Mouse (Mus musculus): ENCODE results near the gene 5730522E02Rik. TPM values are rescaled to one million over a fixed set of nuclear protein-coding genes. Genes with fewer than 3 reads are reported as not detected.

The 5730522E02Rik gene
- polyA plus RNA-seq, 1 experiment from 2014 or later: 1.1 TPM

- H3K4me1 ChIP-seq (replicated peaks): no peaks in the 10 kb centered on the region
- no peak for ATAC-seq (ENCODE audit: insufficient number of reproducible peaks, low FRiP score)
- H3K36me3 ChIP-seq: no peaks in the 10 kb centered on the region
- H3K4me2 ChIP-seq: no peak overlapping the region
- no peak overlapping the region for H3K4me3 ChIP-seq
- H3K9me3 ChIP-seq (replicated peaks): no peaks in the 10 kb centered on the region
- H3K27me3 ChIP-seq (replicated peaks): no peaks in the 10 kb centered on the region
- 71% methylated on average over 4 of the region's 4 CpGs for WGBS
- no peak overlapping the region for H3K9ac ChIP-seq
- no peak overlapping the region for H3K27ac ChIP-seq (ENCODE audit: poor library complexity, severe bottlenecking)
Observed at GRCm38 (mm10) chr11:25997469-25997868, 213.1 kb downstream of the 5730522E02Rik start.

GRCm38 (mm10) chr11:25994128-25994527 lies 216.4 kb downstream of the 5730522E02Rik start:
- Histone ChIP-seq H3K27me3 (replicated peaks) (no peaks in the 10 kb centered on the region), H3K4me3 (no peak overlapping the region), H3K36me3 (no peaks in the 10 kb centered on the region), H3K9ac (no peak overlapping the region), H3K9me3 (replicated peaks) (no peaks in the 10 kb centered on the region), H3K27ac (ENCODE audit: poor library complexity, severe bottlenecking) (no peak overlapping the region), H3K4me1 (replicated peaks) (no peaks in the 10 kb centered on the region), H3K4me2 (no peak overlapping the region)
- 30% methylated on average over 2 of the region's 2 CpGs for WGBS
- ATAC-seq (ENCODE audit: insufficient number of reproducible peaks, low FRiP score): no peak

GRCm38 (mm10) chr11:25992216-25992615 lies 218.3 kb downstream of the 5730522E02Rik start:
- no peak overlapping the region for H3K9ac ChIP-seq
- H3K4me2 ChIP-seq: no peak overlapping the region
- H3K4me3 ChIP-seq: no peak overlapping the region
- no peaks in the 10 kb centered on the region for H3K36me3 ChIP-seq
- ATAC-seq (ENCODE audit: insufficient number of reproducible peaks, low FRiP score): no peak
- H3K4me1 ChIP-seq (replicated peaks): no peaks in the 10 kb centered on the region
- no peaks in the 10 kb centered on the region for H3K9me3 ChIP-seq (replicated peaks)
- WGBS: 74% methylated on average over 1 of the region's 1 CpGs
- H3K27me3 ChIP-seq (replicated peaks): no peaks in the 10 kb centered on the region
- H3K27ac ChIP-seq (ENCODE audit: poor library complexity, severe bottlenecking): no peak overlapping the region

GRCm38 (mm10) chr11:25978736-25979276 lies 231.8 kb downstream of the 5730522E02Rik start:
- Histone ChIP-seq H3K9me3 (replicated peaks) (no peaks in the 10 kb centered on the region), H3K4me1 (replicated peaks) (no peaks in the 10 kb centered on the region), H3K4me2 (no peak overlapping the region), H3K27me3 (replicated peaks) (no peaks in the 10 kb centered on the region), H3K36me3 (no peaks in the 10 kb centered on the region), H3K4me3 (no peak overlapping the region), H3K27ac (ENCODE audit: poor library complexity, severe bottlenecking) (no peak overlapping the region), H3K9ac (no peak overlapping the region)
- 72% methylated on average over 5 of the region's 5 CpGs for WGBS
- no peak for ATAC-seq (ENCODE audit: insufficient number of reproducible peaks, low FRiP score)

GRCm38 (mm10) chr11:25941504-25941903 lies 269.1 kb downstream of the 5730522E02Rik start:
- Histone ChIP-seq H3K9me3 (replicated peaks) (no peaks in the 10 kb centered on the region), H3K4me1 (replicated peaks) (no peaks in the 10 kb centered on the region), H3K27me3 (replicated peaks) (no peaks in the 10 kb centered on the region), H3K27ac (ENCODE audit: poor library complexity, severe bottlenecking) (no peak overlapping the region), H3K36me3 (no peaks in the 10 kb centered on the region), H3K4me3 (no peak overlapping the region), H3K9ac (no peak overlapping the region), H3K4me2 (no peak overlapping the region)
- ATAC-seq (ENCODE audit: insufficient number of reproducible peaks, low FRiP score): no peak
- WGBS: 77% methylated on average over 5 of the region's 5 CpGs

GRCm38 (mm10) chr11:25940716-25941294 lies 269.8 kb downstream of the 5730522E02Rik start:
- Histone ChIP-seq H3K4me1 (replicated peaks) (no peaks in the 10 kb centered on the region), H3K9ac (no peak overlapping the region), H3K9me3 (replicated peaks) (no peaks in the 10 kb centered on the region), H3K27ac (ENCODE audit: poor library complexity, severe bottlenecking) (no peak overlapping the region), H3K36me3 (no peaks in the 10 kb centered on the region), H3K4me3 (no peak overlapping the region), H3K27me3 (replicated peaks) (no peaks in the 10 kb centered on the region), H3K4me2 (no peak overlapping the region)
- ATAC-seq (ENCODE audit: insufficient number of reproducible peaks, low FRiP score): no peak
- WGBS: 71% methylated on average over 4 of the region's 4 CpGs

GRCm38 (mm10) chr11:25926267-25926666 lies 284.3 kb downstream of the 5730522E02Rik start:
- Histone ChIP-seq H3K4me3 (no peak overlapping the region), H3K27ac (ENCODE audit: poor library complexity, severe bottlenecking) (no peak overlapping the region), H3K27me3 (replicated peaks) (no peaks in the 10 kb centered on the region), H3K36me3 (no peaks in the 10 kb centered on the region), H3K4me1 (replicated peaks) (no peaks in the 10 kb centered on the region), H3K9me3 (replicated peaks) (no peaks in the 10 kb centered on the region), H3K4me2 (no peak overlapping the region), H3K9ac (no peak overlapping the region)
- WGBS: 81% methylated on average over 2 of the region's 2 CpGs
- no peak for ATAC-seq (ENCODE audit: insufficient number of reproducible peaks, low FRiP score)

GRCm38 (mm10) chr11:25902321-25902720 lies 308.2 kb downstream of the 5730522E02Rik start:
- H3K4me3 ChIP-seq: no peak overlapping the region
- H3K36me3 ChIP-seq: no peaks in the 10 kb centered on the region
- no peaks in the 10 kb centered on the region for H3K9me3 ChIP-seq (replicated peaks)
- no peak for ATAC-seq (ENCODE audit: insufficient number of reproducible peaks, low FRiP score)
- no peak overlapping the region for H3K27ac ChIP-seq (ENCODE audit: poor library complexity, severe bottlenecking)
- 70% methylated on average over 2 of the region's 2 CpGs for WGBS
- H3K4me1 ChIP-seq (replicated peaks): no peaks in the 10 kb centered on the region
- H3K27me3 ChIP-seq (replicated peaks): no peaks in the 10 kb centered on the region
- no peak overlapping the region for H3K4me2 ChIP-seq
- H3K9ac ChIP-seq: no peak overlapping the region

GRCm38 (mm10) chr11:25901666-25902065 lies 308.9 kb downstream of the 5730522E02Rik start:
- WGBS: 27% methylated on average over 2 of the region's 2 CpGs

GRCm38 (mm10) chr11:25893906-25894305 lies 316.7 kb downstream of the 5730522E02Rik start:
- no peak overlapping the region for H3K4me3 ChIP-seq
- no peaks in the 10 kb centered on the region for H3K27me3 ChIP-seq (replicated peaks)
- no peak for ATAC-seq (ENCODE audit: insufficient number of reproducible peaks, low FRiP score)
- no peak overlapping the region for H3K27ac ChIP-seq (ENCODE audit: poor library complexity, severe bottlenecking)
- no peaks in the 10 kb centered on the region for H3K36me3 ChIP-seq
- no peaks in the 10 kb centered on the region for H3K4me1 ChIP-seq (replicated peaks)
- no peak overlapping the region for H3K4me2 ChIP-seq
- no peak overlapping the region for H3K9ac ChIP-seq
- WGBS: 78% methylated on average over 3 of the region's 3 CpGs
- no peaks in the 10 kb centered on the region for H3K9me3 ChIP-seq (replicated peaks)

More at GRCm38 (mm10) chr11:25901666-25902065, 308.9 kb downstream of the 5730522E02Rik start:
- Histone ChIP-seq H3K27ac (ENCODE audit: poor library complexity, severe bottlenecking) (no peak overlapping the region), H3K4me1 (replicated peaks) (no peaks in the 10 kb centered on the region), H3K9ac (no peak overlapping the region), H3K4me2 (no peak overlapping the region), H3K9me3 (replicated peaks) (no peaks in the 10 kb centered on the region), H3K4me3 (no peak overlapping the region), H3K36me3 (no peaks in the 10 kb centered on the region), H3K27me3 (replicated peaks) (no peaks in the 10 kb centered on the region)
- no peak for ATAC-seq (ENCODE audit: insufficient number of reproducible peaks, low FRiP score)

- Histone ChIP-seq H3K27ac (ENCODE audit: poor library complexity, severe bottlenecking) (no peak overlapping the region), H3K4me2 (no peak overlapping the region), H3K4me1 (replicated peaks) (no peaks in the 10 kb centered on the region), H3K9me3 (replicated peaks) (no peaks in the 10 kb centered on the region), H3K36me3 (no peaks in the 10 kb centered on the region), H3K4me3 (no peak overlapping the region), H3K27me3 (replicated peaks) (no peaks in the 10 kb centered on the region), H3K9ac (no peak overlapping the region)
- no peak for ATAC-seq (ENCODE audit: insufficient number of reproducible peaks, low FRiP score)
Observed at GRCm38 (mm10) chr11:25872983-25873382, 337.6 kb downstream of the 5730522E02Rik start.

- 55% methylated on average over 4 of the region's 4 CpGs for WGBS
- Histone ChIP-seq H3K27me3 (replicated peaks) (no peaks in the 10 kb centered on the region), H3K4me1 (replicated peaks) (no peaks in the 10 kb centered on the region), H3K9me3 (replicated peaks) (no peaks in the 10 kb centered on the region), H3K27ac (ENCODE audit: poor library complexity, severe bottlenecking) (no peak overlapping the region), H3K36me3 (no peaks in the 10 kb centered on the region), H3K4me2 (no peak overlapping the region), H3K4me3 (no peak overlapping the region), H3K9ac (no peak overlapping the region)
- no peak for ATAC-seq (ENCODE audit: insufficient number of reproducible peaks, low FRiP score)
Observed at GRCm38 (mm10) chr11:25872317-25872716, 338.2 kb downstream of the 5730522E02Rik start.

All from heart, embryonic 12.5 days (tissue).